Mouse (Mus musculus): ENCODE results near the gene Unc93a2.
"Not testable (repeated sequence)": the region's sequence is repeated elsewhere in the genome, so short reads cannot be mapped to it uniquely, and the experiment has no call there.

DNA sequence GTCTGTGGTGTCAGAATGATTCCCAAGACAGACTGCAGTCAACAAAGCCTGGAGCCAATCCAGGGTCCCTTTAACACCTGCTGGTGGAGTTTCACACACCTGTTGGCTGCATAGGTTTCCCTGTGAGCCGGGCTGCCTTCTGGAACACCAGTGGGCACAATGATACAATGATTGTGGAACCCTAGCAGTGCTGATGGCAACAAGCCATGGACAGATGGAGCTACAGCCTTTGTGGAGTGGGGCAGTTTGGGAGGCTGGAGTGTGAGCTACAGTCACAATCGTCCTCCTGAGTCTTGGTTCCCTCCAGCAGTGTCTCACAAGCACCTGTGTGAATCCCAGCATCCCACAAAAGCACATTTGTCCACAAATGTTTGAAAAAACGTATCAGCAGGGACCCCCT, 36.5 kb downstream of the Unc93a2 start:
- TF ChIP-seq CTCF, EP300 (IDR thresholded peaks at IDR 0.05; ENCODE audit: low read depth): not testable (repeated sequence)

Data from heart, postnatal 0 days (tissue).